Mouse (Mus musculus) lung, postnatal 0 days (tissue): ENCODE results near the gene Dennd1a.

ENCODE experiments used
- CTCF ChIP-seq: IDR thresholded peaks from 2 replicates; pipeline ENCODE4 v1.5.1; 2016; ENCODE audit warnings: antibody characterized with exemption, mild to moderate bottlenecking
- EP300 ChIP-seq: IDR thresholded peaks from 2 replicates; pipeline ENCODE4 v1.6.1; 2016; ENCODE audit warnings: antibody characterized with exemption, mild to moderate bottlenecking, control low read depth

GRCm38 (mm10) chr2:37764514-37764913, 522.7 kb downstream of the Dennd1a start:
- no peak for TF ChIP-seq CTCF
- TF ChIP-seq EP300: no peak
